Mouse (Mus musculus) retina, adult 2 months (tissue): ENCODE results near the gene Aldh9a1.

Experiments used
- DNase-seq: peaks from one replicate; pipeline ENCODE4 v3.0.0-alpha.2; 2012; ENCODE audit warnings: low read depth, low spot score

Gene Aldh9a1

DNA sequence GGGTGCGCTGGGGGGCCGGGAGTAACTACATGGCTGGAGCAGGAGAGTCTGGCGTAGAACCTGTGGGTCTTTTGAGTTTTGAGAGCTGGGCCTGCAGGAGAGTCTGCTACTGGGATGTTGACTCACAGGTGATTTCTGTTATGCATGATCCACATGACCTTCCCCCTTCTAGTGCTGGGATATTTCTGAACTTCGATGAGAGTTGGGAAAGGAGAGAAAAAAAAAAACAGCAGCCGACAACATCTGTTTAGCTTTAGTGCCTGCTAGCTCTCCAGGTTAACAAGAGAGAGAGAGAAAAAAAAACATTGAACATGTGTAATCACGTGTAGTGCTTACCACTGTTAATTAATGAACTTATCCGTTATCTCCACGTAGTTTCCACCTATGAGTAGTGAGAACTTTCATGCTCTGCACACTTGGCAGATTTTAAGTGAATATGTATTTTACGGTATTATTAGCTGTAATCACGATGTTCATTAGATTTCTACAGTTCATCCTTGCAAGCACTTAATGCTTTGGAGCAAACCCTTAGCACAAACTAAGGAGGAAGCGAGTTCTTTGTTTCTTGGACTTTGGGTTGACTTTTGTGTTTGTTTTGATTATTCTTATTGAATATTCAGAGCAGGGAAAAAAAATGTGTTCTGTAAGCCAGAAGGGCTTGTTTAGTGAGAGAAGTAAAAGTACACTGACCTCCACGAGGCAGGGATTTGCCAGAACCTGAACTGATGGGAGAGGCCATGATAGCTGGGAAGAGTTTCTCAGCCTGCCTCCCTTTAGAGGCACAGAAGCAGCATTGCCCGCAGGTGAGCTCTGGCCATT, 1.0 kb downstream of the Aldh9a1 start:
- DNase-seq, result no peak

DNA sequence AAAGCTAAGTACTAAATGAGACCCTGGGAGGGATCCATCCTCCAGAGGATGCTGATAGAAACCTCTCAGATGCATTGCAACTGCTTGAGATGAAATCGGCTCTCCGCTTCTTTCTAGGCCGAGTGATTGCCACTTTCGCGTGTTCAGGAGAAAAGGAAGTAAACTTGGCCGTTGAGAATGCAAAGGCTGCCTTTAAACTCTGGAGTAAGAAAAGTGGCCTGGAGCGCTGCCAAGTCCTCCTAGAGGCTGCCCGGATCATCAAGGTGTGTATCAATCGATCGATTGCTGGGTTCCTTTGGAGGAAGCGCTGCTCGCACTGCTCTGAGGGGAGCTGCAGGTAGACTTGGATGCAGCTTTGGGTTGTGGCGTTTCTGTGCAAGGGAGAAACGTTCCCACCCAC, 2.6 kb downstream of the Aldh9a1 start:
- no peak for DNase-seq

DNA sequence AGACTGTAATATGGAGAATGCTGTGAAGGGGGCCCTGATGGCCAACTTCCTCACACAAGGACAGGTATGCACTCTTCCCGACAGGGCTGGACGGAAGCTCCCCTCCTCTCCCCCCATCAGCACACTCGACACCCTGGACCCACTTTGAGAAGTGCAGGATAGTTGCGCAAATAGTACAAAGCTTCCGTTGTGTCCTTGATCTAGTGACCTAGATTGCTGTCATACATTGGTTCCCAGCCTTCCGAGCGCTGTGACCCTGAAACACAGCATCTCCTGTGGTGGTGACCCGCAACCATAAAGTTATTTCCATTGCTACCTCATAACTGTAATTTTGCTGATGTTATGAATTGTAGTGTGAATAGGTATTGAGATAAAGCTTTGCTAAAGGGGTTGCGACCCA, 7.6 kb downstream of the Aldh9a1 start:
- no peak for DNase-seq

DNA sequence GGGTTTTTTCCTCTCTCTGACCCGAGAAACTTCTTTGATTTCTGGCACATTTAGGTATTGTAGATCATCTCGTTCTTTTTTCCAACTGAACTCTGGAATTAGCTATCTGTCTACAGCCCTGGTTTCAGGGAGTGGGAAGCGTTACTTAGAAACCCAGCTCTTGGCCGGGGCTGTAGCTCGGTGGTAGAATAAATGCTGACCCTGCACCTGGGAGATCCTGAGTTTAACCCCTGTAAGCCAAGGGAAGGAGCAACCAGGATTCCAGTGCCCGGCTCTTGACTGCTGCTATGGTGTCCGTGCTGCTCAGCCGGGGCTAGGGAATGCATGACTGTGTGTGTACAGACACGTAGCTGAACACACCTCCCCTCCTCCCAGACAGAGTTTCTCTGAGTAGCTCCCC, 8.9 kb downstream of the Aldh9a1 start:
- no peak for DNase-seq

DNA sequence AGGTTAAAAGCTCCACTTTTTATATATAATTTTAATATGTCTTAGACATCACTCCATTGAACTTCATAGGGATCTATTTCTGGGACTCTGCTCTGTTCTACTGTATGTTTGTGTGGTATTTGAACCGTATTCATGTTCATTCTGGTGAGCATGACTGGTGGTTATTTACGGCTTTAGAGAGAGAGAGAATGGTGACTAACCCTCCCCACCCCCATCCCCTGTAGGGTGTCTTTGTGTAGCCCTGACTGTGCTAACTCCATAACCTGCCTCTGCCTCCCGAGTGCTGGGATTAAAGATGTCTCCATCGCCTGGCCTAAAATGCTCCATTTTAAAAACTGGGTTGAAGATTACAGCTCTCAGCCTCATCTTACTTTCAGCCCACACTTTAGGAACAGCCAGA, 10.5 kb downstream of the Aldh9a1 start:
- no peak for DNase-seq

DNA sequence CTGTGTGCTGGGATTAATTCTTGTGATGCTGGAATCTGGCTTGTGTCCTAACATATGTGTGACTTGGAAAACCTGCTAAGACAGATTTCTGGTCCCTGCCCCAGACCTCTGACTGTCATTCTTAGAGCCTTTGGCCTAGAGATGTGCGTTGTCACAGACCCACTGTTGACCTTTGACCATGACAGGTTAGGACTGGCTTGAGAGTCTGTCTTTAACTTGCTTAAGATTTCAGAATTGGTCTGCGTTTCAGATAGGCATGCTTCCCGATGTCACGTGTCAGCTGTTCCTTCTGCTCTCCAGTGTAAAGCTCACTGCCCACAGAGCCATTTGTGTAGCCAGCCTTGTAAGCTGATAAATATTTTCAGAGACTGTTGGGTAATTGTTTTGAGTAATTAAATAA, 13.0 kb downstream of the Aldh9a1 start:
- DNase-seq, result no peak

DNA sequence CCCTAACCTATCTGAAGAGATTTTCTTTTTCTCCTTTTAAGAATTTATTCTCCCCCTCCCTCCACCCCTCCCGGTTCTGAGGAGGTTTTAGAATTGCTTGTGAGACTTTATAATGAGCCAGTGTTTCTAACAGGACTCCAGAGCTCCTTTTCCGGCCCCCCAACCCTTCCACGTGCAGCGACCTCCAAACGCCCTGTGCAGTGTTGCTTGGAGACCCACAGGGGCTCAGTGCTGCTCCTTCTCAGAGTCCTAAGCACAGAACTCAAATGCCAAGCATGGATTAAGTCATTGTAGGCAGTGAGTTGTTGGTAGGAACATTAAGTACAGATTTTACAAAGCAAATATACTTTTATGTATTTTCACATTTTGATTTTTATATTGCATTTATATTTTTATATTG, 13.5 kb downstream of the Aldh9a1 start:
- DNase-seq, result no peak

DNA sequence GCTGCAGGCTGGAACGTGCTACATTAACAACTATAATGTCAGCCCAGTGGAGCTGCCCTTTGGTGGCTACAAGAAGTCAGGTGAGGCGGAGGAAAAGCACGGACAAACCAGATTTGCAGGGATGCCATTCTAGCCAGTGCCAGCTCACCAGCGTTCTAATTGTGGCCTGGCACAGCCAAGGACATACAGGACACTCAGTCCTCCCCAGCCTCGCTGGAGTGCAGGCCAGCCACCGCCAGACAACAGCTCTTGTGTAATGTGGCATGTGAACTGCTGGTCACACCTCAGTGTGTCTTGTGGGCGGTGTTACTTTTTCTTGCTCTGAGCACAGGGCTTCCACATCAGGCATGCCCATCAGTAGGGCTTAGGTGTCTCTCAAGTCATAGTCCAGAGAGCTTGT, 16.0 kb downstream of the Aldh9a1 start:
- DNase-seq, result no peak

DNA sequence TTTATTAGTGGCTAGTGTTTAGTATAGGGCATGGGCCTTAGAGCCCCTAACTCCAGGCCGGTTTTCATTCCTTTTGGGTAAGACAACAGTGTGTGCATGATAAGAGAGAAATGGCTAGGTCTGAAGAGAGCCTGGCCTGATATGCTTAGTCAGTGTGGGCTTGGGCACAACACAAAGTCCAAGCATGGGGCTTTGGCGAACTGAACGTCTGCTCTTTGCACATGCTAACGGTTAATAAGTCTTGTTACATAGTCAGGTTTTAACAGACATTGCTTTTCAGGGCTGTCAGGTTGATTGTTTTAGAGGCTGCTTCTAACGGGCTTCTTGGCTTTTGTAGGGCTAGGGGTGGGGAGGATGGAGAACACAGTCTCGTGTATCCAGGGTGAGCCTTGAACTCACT, 16.8 kb downstream of the Aldh9a1 start:
- no peak for DNase-seq

DNA sequence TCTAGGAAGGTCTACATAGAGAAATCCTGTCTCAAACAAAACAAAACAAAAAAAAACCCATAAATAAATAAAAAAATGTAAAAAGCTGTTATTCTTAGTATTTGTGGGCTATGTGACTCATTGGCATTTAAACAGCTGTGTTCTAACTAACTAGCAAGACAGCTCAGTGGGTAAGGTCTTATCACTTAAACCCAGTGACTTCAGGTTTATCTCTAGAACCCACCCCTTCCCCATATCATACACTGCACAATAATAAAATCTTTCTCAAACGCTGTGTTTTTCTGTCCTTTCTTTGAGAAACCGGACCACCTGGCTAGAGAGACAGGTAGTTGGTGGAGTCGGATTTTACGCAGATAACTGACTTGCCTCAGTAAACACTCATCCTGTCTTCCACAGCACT, 18.2 kb downstream of the Aldh9a1 start:
- DNase-seq, result no peak

DNA sequence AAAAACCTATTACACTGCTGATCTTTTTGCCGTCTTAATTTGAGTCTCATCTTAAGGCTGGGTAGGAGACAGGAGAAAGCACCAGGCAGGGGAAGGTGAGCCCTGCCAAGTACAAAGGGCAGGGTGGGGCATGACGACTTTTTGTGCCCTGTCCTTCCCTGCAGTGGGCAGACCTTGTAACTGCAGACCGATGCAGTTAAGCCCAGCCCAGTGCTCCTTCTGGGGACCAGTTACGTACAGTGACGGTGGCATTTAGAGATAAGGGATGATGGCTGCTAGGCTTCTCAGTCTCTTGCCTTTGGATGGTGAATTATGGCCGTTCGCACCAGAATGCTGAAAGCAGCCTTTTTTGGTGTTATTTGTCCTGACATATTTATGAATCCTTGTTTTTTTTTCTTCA, 18.7 kb downstream of the Aldh9a1 start:
- no peak for DNase-seq

DNA sequence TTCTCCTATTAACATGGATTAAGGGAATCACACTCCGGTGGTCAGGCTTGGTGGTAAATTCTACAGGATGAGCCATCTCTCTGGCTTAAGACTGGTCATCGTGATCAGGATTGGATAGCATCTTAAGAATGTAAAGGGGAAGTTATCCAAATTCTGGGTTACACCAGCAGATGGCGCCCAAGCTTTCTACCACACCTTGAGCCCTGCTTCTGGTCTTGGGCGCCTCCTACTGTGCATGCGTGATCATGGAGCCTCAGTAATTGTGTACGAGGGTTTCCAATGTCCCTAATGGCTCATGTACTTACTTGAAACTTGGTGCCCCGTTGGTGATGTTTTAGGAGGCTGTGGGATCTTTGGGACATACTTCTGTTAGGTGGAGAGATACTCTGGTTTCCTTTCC, 20.1 kb downstream of the Aldh9a1 start:
- peak; percentile 64 for DNase-seq

DNA sequence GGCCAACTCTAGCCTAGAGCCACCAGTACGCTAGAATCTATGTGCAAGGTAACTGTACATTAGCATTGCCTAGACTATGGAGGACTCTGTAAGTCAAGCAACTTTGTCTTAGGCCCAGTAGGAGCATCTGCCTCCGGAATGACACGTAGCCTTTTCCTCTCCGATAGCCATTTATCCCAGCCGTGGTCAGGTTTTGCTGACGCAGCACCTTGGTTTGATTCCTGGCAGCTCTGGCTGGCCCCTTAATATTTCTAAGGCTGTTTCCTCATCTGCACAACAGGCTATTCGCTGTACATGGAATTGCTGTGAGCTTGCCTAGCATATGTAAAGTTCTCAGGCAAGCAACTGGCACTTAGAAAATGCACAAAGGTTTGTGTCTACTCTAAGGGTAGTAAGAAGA, 22.9 kb downstream of the Aldh9a1 start:
- DNase-seq, result no peak

DNA sequence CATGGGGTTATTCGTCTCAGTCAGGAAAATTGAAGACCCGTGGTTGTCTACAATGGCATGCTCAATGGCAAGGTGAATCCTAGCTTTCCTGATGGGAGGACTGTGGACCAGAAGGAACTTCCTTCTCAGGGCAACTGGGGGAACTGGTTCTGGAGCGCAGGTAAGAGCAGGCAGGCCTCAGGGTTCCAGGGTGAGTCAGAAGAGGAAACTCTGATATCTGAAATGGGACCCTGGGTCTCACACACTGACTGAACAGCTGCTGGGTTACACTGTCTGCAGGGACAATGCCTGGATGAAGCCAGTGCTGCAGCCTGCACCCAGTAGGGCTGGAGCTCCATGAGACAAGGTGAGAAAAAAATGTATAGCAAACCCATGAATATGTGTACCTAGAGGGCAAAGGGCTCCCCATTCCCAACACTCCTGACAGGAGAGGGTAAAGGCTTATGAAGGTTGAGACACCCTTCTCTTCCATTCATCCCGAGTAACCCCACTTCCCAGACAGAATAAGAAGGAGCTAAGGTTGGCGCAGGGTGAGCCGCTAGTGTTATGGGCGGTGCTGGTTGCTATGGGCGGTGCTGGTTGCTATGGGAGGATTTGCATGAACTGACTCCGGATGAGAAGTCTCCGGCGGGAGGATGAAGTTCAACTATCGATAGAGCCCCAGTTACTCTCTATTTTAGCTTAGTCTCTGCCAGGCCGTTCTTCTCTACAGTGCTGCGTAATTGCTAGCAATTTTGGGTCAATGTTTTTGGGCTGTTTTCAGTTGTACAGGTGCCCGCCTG, 24.4 kb downstream of the Aldh9a1 start:
- no peak for DNase-seq

DNA sequence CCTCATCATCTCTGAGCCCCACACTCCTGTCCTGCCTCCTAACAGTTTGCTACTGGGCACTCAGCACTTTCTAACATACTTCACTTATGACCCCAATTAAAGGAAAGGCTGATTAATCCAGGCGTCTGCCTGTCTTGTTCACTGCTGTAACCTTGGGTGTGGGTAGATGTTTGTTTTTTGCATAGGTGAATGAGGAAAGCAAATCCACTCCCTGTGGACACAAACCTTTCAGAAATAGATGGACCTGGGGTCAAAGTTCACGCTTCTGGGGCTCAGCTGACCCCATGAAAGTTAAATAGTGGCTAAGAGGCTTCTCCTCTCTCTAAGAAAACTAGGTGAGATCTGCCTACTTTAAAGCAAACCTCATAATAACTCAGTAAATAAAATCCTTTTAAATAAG, 25.2 kb downstream of the Aldh9a1 start:
- DNase-seq, result no peak

DNA sequence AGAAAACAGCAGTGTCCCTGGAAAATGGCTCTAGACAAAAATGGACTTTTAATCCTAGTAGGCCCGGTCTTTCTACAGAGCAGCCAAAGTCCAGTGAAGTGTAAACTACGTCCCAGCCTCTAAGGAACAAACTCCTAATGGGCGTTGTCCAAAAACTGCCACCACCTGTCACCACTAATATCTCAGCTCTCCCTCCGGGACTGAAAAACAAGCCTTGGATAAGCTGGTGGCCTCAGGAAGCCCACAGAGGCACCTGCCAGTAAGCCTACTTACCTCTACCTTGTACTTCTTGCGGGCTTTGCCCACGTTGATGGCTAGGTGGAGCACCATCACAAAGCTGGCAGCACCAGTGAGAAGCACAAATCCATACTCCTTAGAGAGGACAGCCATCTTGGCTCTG, 28.2 kb downstream of the Aldh9a1 start:
- no peak for DNase-seq

DNA sequence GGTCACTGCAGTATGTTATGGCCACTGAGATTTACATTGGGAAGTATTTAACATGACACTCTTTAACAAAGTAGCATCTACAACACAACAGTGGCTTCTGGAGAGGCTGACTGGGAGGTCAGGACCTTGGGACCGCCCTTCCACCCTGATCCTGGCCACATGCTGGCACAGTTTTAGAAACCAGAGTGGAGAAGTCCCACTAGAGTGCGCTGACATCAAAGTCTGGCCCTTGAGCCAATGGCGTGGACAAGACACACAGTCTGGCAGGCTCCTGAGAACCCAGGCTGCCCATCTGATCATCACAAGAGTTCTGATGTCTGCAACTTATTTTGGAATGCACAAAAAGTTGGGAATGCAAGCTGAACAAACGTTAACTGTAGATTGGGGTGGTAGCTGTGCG, 30.0 kb downstream of the Aldh9a1 start:
- DNase-seq, result no peak

DNA sequence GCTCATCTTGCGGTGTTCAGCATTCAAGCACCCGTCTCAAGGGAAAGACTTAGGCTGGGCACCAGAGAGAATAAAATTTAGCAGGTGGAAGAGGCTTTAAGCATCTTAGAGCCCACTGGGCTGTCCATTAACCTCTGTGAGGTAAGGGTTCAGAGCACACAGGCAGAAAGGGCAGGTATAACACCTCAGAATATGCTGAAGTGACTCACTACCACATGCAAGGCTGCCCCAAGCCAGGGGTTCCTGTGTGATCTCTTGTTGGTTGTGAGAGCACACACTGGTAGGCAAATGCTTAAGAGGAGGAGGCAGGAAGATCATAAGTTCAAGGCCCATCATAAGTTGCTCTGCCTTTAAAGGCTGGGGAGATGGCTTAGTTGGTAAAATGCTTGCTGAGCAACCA, 30.4 kb downstream of the Aldh9a1 start:
- no peak for DNase-seq

DNA sequence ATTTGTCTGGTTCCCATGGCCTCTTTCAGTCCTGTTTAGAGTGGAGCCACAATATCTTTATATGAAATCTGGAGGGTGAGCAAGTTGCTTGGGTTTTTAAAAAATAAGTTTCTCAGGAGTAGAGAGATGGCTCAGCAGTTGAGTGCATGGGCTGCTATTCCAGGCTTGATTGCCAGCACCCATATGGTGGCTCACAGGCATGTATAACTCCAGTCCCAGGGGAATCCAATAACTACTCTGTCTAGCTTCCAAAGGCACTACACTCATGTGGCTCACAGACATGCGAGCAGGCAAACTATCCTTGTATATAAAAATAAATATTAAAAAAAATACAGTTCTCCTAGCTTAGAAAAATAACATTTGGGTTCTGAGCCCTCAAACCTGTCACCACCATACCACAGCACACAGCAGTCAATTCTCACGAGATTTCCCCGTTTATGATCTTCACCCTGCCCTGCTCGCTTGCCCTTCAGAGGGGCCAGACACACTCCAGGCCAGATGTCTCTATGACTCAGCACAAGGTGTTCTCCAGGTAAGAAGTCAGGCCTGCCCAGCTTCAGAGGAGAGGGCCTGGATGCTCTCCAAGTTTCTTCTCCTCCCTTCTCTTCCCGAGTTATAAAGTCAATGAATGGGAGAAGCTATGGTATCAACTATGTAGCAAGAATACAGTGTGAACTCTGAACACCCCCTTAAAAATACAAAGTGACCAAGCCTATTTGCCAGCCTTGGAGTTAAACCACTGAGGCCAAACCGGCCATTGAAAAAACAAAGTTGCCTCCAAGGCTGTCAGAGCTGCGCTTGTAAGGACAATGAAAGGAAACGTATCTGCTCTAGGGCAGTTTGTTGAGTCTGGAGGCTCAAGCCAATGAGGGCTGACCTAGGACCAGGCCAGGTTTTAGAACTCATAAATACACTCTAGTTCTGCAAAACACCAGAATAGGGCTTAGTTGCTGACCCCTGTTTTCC, 31.5 kb downstream of the Aldh9a1 start:
- no peak for DNase-seq

DNA sequence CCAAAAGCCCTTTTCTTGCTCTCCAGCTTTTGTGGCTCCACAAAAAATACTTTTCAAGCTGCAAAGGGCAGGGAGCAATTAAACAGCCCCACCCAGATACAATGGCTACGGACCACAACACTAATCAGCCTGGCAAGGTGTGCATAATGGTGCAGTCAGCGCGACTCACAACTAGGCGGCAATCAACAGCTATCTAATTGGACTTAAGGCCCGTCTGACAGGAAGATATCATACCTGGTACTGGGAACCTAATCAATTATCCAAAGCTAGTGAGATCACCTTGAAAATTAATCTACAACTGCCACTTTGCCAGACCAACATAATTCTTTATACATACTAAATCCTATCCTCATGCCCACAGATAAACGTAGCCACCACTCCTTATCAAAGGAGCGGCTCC, 32.5 kb downstream of the Aldh9a1 start:
- no peak for DNase-seq

DNA sequence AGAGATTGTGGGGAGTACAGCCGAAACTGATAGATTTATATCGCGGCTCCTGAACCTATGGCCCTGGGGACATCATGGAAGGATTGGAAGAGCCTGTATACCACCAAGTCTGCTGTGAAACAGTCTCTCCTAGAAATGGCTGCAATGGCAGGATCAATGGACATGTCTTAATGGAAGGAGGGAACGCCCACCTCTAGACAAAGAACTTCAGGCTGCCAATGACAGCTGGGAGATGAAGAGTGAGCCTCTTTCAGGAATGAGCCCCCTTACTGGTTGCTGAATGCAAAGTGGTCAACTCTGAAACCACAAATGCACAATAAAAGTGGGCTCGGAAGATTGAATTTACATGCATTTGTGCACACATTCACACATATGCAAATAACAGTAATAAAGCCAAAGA, 33.0 kb downstream of the Aldh9a1 start:
- no peak for DNase-seq

DNA sequence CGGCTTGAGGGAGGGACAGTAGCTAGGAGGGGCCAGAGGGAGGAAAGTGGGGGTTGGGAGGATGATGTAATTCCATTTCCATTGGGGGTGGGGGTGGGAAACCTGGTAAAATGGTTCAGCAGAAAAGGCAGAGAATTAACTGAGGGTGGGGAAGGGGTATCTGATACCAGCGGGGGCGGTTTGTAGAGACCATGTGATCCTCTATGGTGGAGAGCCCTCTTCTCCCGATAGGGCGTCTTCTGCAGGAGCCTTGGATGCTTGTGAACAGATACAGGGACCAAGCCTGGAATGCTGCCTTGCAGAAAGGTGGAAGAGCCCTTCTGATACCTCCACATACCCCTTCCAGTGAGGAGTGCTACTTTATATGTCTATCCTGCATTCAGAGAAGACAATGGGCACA, 33.4 kb downstream of the Aldh9a1 start:
- no peak for DNase-seq
